Mouse (Mus musculus) embryonic fibroblast, embryonic 13.5 days (primary cell): ENCODE results near the gene Speer4e.
"Not testable (repeated sequence)": the region's sequence is repeated elsewhere in the genome, so short reads cannot be mapped to it uniquely, and the experiment has no call there.

Experiments used
- CTCF ChIP-seq: IDR thresholded peaks from 2 replicates; pipeline ENCODE4 v1.5.1; 2011; ENCODE audit warnings: mild to moderate bottlenecking, control low read depth, low read length, moderate library complexity, borderline replicate concordance; ENCODE audit not compliant: insufficient read depth
- POLR2A ChIP-seq: IDR thresholded peaks from 2 replicates; pipeline ENCODE4 v1.6.1; 2011; ENCODE audit warnings: low read depth, mild to moderate bottlenecking, control low read depth, low read length, moderate library complexity

DNA sequence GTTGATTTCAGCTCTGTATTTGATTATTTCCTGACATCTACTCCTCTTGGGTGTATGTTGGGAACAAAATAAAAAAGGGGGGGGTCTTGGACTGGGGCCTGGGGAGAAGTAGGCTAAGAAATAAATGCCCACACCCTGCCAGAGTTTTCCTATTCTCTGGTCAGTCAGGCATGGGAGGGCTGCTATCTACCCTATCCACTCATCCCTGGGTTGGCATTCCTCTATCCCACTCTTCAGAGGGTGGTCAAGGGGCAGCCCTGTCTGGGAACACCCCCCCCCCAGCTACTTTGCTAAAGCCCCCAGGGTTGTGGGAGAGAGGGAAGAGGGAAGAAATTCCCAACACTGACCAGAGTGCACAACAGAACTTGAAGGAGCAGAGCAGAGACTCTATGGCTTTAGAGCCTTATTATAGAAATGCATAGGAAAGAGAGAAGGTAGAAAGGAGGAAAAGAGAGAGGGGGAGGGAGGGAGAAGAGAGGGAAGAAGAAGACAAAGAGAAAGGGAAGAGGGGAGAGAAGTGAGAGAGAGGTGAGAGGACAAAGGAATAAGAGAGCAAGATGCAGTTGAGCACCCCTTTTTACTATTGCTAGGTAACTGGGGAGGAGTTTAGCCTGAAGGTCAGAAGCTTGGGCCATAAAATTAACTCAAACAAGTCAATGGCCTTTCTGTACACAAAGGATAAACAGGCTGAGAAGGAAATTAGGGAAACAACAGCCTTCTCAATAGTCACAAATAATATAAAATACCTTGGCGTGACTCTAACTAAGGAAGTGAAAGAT is 17.9 kb upstream of the Speer4e start:
- not testable (repeated sequence) for TF ChIP-seq CTCF, POLR2A
